Mouse (Mus musculus) adrenal gland, postnatal 25 days (tissue): Measurements from ENCODE around the gene Zfp740. TPM values are rescaled to one million over a fixed set of nuclear protein-coding genes. Genes with fewer than 3 reads are reported as not detected.
"Not testable (repeated sequence)": the region's sequence is repeated elsewhere in the genome, so short reads cannot be mapped to it uniquely, and the experiment has no call there.

Experiments used
- DNase-seq: peaks from one replicate; pipeline ENCODE4 v3.0.0; 2021; ENCODE audit warnings: mixed read lengths
- long read RNA-seq: library from polyadenylated mRNA; stranded (forward); transcript quantifications from one replicate; pipeline ENCODE4 v2.0.0, GENCODE M21; 2021
- total RNA-seq: library from RNA; stranded (reverse); gene quantifications from 2 replicates; pipeline ENCODE4 v1.2.3, GENCODE M21; 2021

Gene Zfp740
- 61.4 and 80.4 TPM in 2 replicates for total RNA-seq
- long read RNA-seq, full-length matches to known transcripts: 14 of 82 reads
- long read RNA-seq, partial matches to known transcripts: 15 of 82 reads
- long read RNA-seq, other reads (novel, unspliced or antisense): 53 of 82 reads

GRCm38 (mm10) chr15:102202971-102203834 is at the start of gene Zfp740:
Gene Zfp740, plus strand, starts transcription at chr15:102203249.
- DNase-seq: peak; percentile 97

- not testable (repeated sequence) for DNase-seq
These were observed 48.0 kb upstream of the Zfp740 start for GRCm38 (mm10) chr15:102155006-102155405.

- no peak for DNase-seq
These were observed 46.2 kb upstream of the Zfp740 start for GRCm38 (mm10) chr15:102156836-102157235.

- no peak for DNase-seq
These were observed 42.5 kb upstream of the Zfp740 start for GRCm38 (mm10) chr15:102160415-102161060.

- no peak for DNase-seq
These were observed 39.0 kb upstream of the Zfp740 start for GRCm38 (mm10) chr15:102163900-102164693.

- no peak for DNase-seq
These were observed 37.5 kb upstream of the Zfp740 start for GRCm38 (mm10) chr15:102165468-102166100.

GRCm38 (mm10) chr15:102167620-102168021 is 35.4 kb upstream of the Zfp740 start:
- peak; percentile 46 for DNase-seq

- no peak for DNase-seq
These were observed 34.0 kb upstream of the Zfp740 start for GRCm38 (mm10) chr15:102169064-102169463.

GRCm38 (mm10) chr15:102173581-102173980 is 29.5 kb upstream of the Zfp740 start:
- no peak for DNase-seq

- no peak for DNase-seq
These were observed 27.2 kb upstream of the Zfp740 start for GRCm38 (mm10) chr15:102175736-102176319.

GRCm38 (mm10) chr15:102176571-102177316 is 26.3 kb upstream of the Zfp740 start:
- peak; percentile 28 for DNase-seq

- DNase-seq: no peak
These were observed 25.6 kb upstream of the Zfp740 start for GRCm38 (mm10) chr15:102177417-102177816.

GRCm38 (mm10) chr15:102178279-102178678 is 24.8 kb upstream of the Zfp740 start:
- DNase-seq: peak; percentile 80

- no peak for DNase-seq
These were observed 23.9 kb upstream of the Zfp740 start for GRCm38 (mm10) chr15:102179106-102179505.

GRCm38 (mm10) chr15:102179924-102180323 is 23.1 kb upstream of the Zfp740 start:
- no peak for DNase-seq

- no peak for DNase-seq
These were observed 20.0 kb upstream of the Zfp740 start for GRCm38 (mm10) chr15:102183076-102183475.

GRCm38 (mm10) chr15:102186239-102186638 is 16.8 kb upstream of the Zfp740 start:
- peak; percentile 27 for DNase-seq

- DNase-seq: no peak
These were observed 15.0 kb upstream of the Zfp740 start for GRCm38 (mm10) chr15:102188096-102188495.

- DNase-seq: no peak
These were observed 14.2 kb upstream of the Zfp740 start for GRCm38 (mm10) chr15:102188883-102189282.

- DNase-seq: no peak
These were observed 11.3 kb upstream of the Zfp740 start for GRCm38 (mm10) chr15:102191699-102192098.
